ENCODE assay signal across 18 mouse cellular contexts in the genomic region with DNA sequence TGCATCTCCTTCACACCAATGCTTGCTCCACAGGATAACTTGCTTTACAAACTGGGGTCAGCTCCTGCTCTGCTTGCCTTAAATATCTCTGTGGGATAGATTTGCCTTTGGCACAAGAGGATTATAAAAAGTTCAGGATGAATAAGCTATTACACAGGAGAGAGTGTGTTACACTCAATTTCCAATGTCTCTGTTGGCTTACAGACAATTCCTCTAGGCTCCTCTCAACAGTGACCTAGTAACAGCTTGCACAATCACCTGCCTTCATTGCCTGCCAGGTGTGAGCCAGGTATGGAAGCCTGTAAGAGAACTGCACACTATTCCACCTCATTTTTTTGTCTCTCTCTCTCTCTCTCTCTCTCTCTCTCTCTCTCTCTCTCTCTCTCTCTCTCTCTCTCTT.
DNase-seq lines count a peak whose midpoint lies in the region; TF ChIP-seq lines count a peak whose summit lies in the region.
"Had no signal": no experiment of that assay in that cellular context is flagged by ENCODE, and none has a peak within 500 bp of the region (broad histone marks: within the 10 kb centered on the region; RNA-seq: fewer than 3 reads in every experiment).

No protein-coding gene starts in this region.

- H3K79me2 ChIP-seq in heart, adult 2 months (replicated peaks; ENCODE audit: control insufficient read depth, insufficient read depth, low read length) = no peaks in the 10 kb centered on the region

- TF ChIP-seq EP300 in heart, adult 2 months (IDR thresholded peaks at IDR 0.05; ENCODE audit: insufficient read depth, low read depth, low read length) = no peak

- H3K9ac ChIP-seq in heart, adult 2 months (ENCODE audit: low read depth, low read length) = no peak overlapping the region
- H3K9ac ChIP-seq: embryonic facial prominence, embryonic 12.5 days; forebrain, embryonic 12.5 days had no signal

- no peak for TF ChIP-seq CTCF in heart, adult 2 months (IDR thresholded peaks at IDR 0.05)

- TF ChIP-seq POLR2A in heart, adult 2 months (IDR thresholded peaks at IDR 0.05; ENCODE audit: insufficient read depth, low read depth, low read length) = no peak

- DNase-seq in cerebellum, adult 9-10 months = peak; percentile 1
- no peak for DNase-seq in cerebellum, adult 11-12 months
- peak; percentile 10 to 30 for DNase-seq in cerebellum, postnatal 14 days
- no peak for DNase-seq in cerebellum, adult 8-10 months
- peak; percentile 67 for DNase-seq in fat pad, adult 2 months (ENCODE audit: extremely low read depth, low read depth, low spot score)
- DNase-seq in heart, adult 2 months = no peak
- DNase-seq: adrenal gland, adult 8-10 months; adrenal gland, postnatal 14 days; adrenal gland, postnatal 36 days; B cell, adult 2 months; cerebellum, adult 11 months had no signal

- no peaks in the 10 kb centered on the region for H3K36me3 ChIP-seq in heart, adult 2 months (ENCODE audit: control insufficient read depth, insufficient read depth, low read length)
- H3K36me3 ChIP-seq: embryonic facial prominence, embryonic 10.5 days; embryonic facial prominence, embryonic 12.5 days; forebrain, embryonic 10.5 days; forebrain, embryonic 12.5 days; G1E had no signal

- H3K27me3 ChIP-seq in heart, adult 2 months (ENCODE audit: control insufficient read depth, insufficient read depth, low read length) = no peaks in the 10 kb centered on the region
- H3K27me3 ChIP-seq: CH12.LX; embryonic facial prominence, embryonic 12.5 days; forebrain, embryonic 12.5 days; Patski had no signal

- intact Hi-C loops in heart, adult 2 months (cut with DNase I) = no loop called here

- H3K4me3 ChIP-seq in heart, adult 2 months = no peak overlapping the region
- H3K4me3 ChIP-seq: embryonic facial prominence, embryonic 10.5 days; embryonic facial prominence, embryonic 12.5 days; forebrain, embryonic 10.5 days; forebrain, embryonic 12.5 days had no signal

- H3K27ac ChIP-seq in heart, adult 2 months = no peak overlapping the region
- H3K27ac ChIP-seq: embryonic facial prominence, embryonic 10.5 days; embryonic facial prominence, embryonic 12.5 days; forebrain, embryonic 10.5 days; forebrain, embryonic 12.5 days had no signal

- H3K4me1 ChIP-seq in heart, adult 2 months (ENCODE audit: control insufficient read depth, insufficient read depth, low read length) = no peaks in the 10 kb centered on the region
- H3K4me1 ChIP-seq: embryonic facial prominence, embryonic 10.5 days; embryonic facial prominence, embryonic 12.5 days; forebrain, embryonic 10.5 days; forebrain, embryonic 12.5 days had no signal

Comparison
In these comparisons a context has a peak if more than half of its experiments do, and no peak if none do; other contexts are left out.
1. DNase-seq: peak in cerebellum, adult 9-10 months (single experiment), cerebellum, postnatal 14 days (2 of 2) and fat pad, adult 2 months (single experiment); none in cerebellum, adult 11-12 months (single experiment), cerebellum, adult 8-10 months (single experiment) and heart, adult 2 months (0 of 2).